Mouse (Mus musculus): ENCODE measurements around the gene Fam214a.

- TF ChIP-seq MYOG (IDR thresholded peaks at IDR 0.05; ENCODE audit: control insufficient read depth, extremely low read depth, insufficient read length) (no peak), MAX (IDR thresholded peaks at IDR 0.05) (no peak), CTCF (IDR thresholded peaks at IDR 0.05; ENCODE audit: control insufficient read depth, insufficient read depth, insufficient read length) (no peak), USF1 (IDR thresholded peaks at IDR 0.05; ENCODE audit: low read depth) (no peak), MYOD1 (IDR thresholded peaks at IDR 0.05; ENCODE audit: control insufficient read depth, insufficient read length, low read depth) (no peak), CEBPB (IDR thresholded peaks at IDR 0.05; ENCODE audit: low read depth) (no peak), FOSL1 (IDR thresholded peaks at IDR 0.05; ENCODE audit: insufficient read depth, low read length, poor library complexity, severe bottlenecking) (no peak)
These were observed 24.6 kb downstream of the Fam214a start for GRCm38 (mm10) chr9:74977251-74977650.
